Mouse (Mus musculus) lung, postnatal 36 days (tissue): ENCODE results near the gene Ebf1.
A peak's percentile ranks its signal among the peaks of the same experiment; 100 is the strongest.

Experiments
- DNase-seq: peaks from one replicate; pipeline ENCODE4 v3.0.0; 2022; ENCODE audit warnings: mixed read lengths

The Ebf1 gene

GRCm38 (mm10) chr11:44663609-44664141 is 46.6 kb downstream of the Ebf1 start:
- no peak for DNase-seq

- peak; percentile 61 for DNase-seq
Measured at GRCm38 (mm10) chr11:44665156-44665682, 48.1 kb downstream of the Ebf1 start.

GRCm38 (mm10) chr11:44665741-44666531 is 48.8 kb downstream of the Ebf1 start:
- DNase-seq: no peak

GRCm38 (mm10) chr11:44666741-44667140 is 49.6 kb downstream of the Ebf1 start:
- no peak for DNase-seq

- DNase-seq: no peak
Measured at GRCm38 (mm10) chr11:44681306-44681705, 64.2 kb downstream of the Ebf1 start.

GRCm38 (mm10) chr11:44681995-44682394 is 64.9 kb downstream of the Ebf1 start:
- no peak for DNase-seq

- no peak for DNase-seq
Measured at GRCm38 (mm10) chr11:44682703-44683539, 65.8 kb downstream of the Ebf1 start.

- peak; percentile 68 for DNase-seq
Measured at GRCm38 (mm10) chr11:44684486-44685076, 67.5 kb downstream of the Ebf1 start.

GRCm38 (mm10) chr11:44685129-44685528 is 68.0 kb downstream of the Ebf1 start:
- no peak for DNase-seq

GRCm38 (mm10) chr11:44685911-44686361 is 68.8 kb downstream of the Ebf1 start:
- DNase-seq: peak; percentile 47

- no peak for DNase-seq
Measured at GRCm38 (mm10) chr11:44686378-44686777, 69.3 kb downstream of the Ebf1 start.

GRCm38 (mm10) chr11:44688542-44688941 is 71.4 kb downstream of the Ebf1 start:
- no peak for DNase-seq

GRCm38 (mm10) chr11:44689571-44690264 is 72.6 kb downstream of the Ebf1 start:
- DNase-seq: no peak

GRCm38 (mm10) chr11:44690265-44690572 is 73.1 kb downstream of the Ebf1 start:
- DNase-seq: no peak

- no peak for DNase-seq
Measured at GRCm38 (mm10) chr11:44695416-44695815, 78.3 kb downstream of the Ebf1 start.

- peak; percentile 38 for DNase-seq
Measured at GRCm38 (mm10) chr11:44696539-44697201, 79.6 kb downstream of the Ebf1 start.

GRCm38 (mm10) chr11:44700181-44700580 is 83.1 kb downstream of the Ebf1 start:
- DNase-seq: no peak

- no peak for DNase-seq
Measured at GRCm38 (mm10) chr11:44701221-44701810, 84.2 kb downstream of the Ebf1 start.

- DNase-seq: no peak
Measured at GRCm38 (mm10) chr11:44701864-44702263, 84.7 kb downstream of the Ebf1 start.

GRCm38 (mm10) chr11:44702716-44703486 is 85.8 kb downstream of the Ebf1 start:
- DNase-seq: no peak

- no peak for DNase-seq
Measured at GRCm38 (mm10) chr11:44703951-44704350, 86.8 kb downstream of the Ebf1 start.
